Mouse (Mus musculus) liver, embryonic 16.5 days (tissue): ENCODE data around the gene Cckbr. TPM values are rescaled to one million over a fixed set of nuclear protein-coding genes. Genes with fewer than 3 reads are reported as not detected.

Experiments
- ATAC-seq: fragments of 200-750 bp; cut with Nextera tagmentation; 2 replicates; pipeline ENCODE4 v1.8.0; 2017; ENCODE audit warnings: low read depth, mild to moderate bottlenecking, moderate number of reproducible peaks, moderate library complexity
- H3K27ac ChIP-seq: fragments of 300-500 bp; sonication (generic); 2 replicates; pipeline ENCODE4 v1.5.1; 2014; ENCODE audit warnings: mild to moderate bottlenecking, low read length
- H3K27me3 ChIP-seq: fragments of 300-500 bp; sonication (generic); 2 replicates; pipeline ENCODE4 v1.6.1; 2014; ENCODE audit warnings: low read depth, low read length, mixed read lengths; ENCODE audit not compliant: control insufficient read depth, insufficient read depth
- H3K36me3 ChIP-seq: fragments of 300-500 bp; sonication (generic); 2 replicates; pipeline ENCODE4 v1.6.1; 2014; ENCODE audit warnings: mild to moderate bottlenecking; ENCODE audit not compliant: control insufficient read depth, insufficient read depth
- H3K4me1 ChIP-seq: fragments of 300-500 bp; sonication (generic); 2 replicates; pipeline ENCODE4 v1.6.1; 2014; ENCODE audit warnings: low read depth, low read length, mixed read lengths; ENCODE audit not compliant: control insufficient read depth
- H3K4me2 ChIP-seq: fragments of 300-500 bp; sonication (generic); 2 replicates; pipeline ENCODE4 v1.6.1; 2014; ENCODE audit warnings: low read depth, low read length, mixed read lengths
- H3K4me3 ChIP-seq: fragments of 300-500 bp; sonication (generic); 2 replicates; pipeline ENCODE4 v1.5.1; 2014; ENCODE audit warnings: low read depth, mild to moderate bottlenecking, low read length
- H3K9ac ChIP-seq: fragments of 300-500 bp; sonication (generic); 2 replicates; pipeline ENCODE4 v1.6.1; 2014; ENCODE audit warnings: low read depth, low read length
- H3K9me3 ChIP-seq: fragments of 300-500 bp; sonication (generic); replicated peaks from 2 replicates; pipeline ENCODE4 v1.6.1; 2016; ENCODE audit warnings: low read length; ENCODE audit not compliant: control insufficient read depth
- WGBS: fragments of 180-500 bp; shearing (Covaris S2); extraction: QIAGEN DNeasy Blood & Tissue Kit; methylation state at CpG from one replicate; pipeline ENCODE4 v1.1.7; 2014; ENCODE audit not compliant: insufficient replicate concordance; 5-methylcytosine and 5-hydroxymethylcytosine counted together
- polyA plus RNA-seq: library from polyadenylated mRNA; unstranded; fragments of >200 nt; fragmentation: Nextera tagmentation; extraction: Ambion mirVana; gene quantifications from 2 replicates; pipeline ENCODE4 v1.2.1, GENCODE M21; 2015

Gene Cckbr
- polyA plus RNA-seq, 1 experiment from 2014 or later = not detected

DNA sequence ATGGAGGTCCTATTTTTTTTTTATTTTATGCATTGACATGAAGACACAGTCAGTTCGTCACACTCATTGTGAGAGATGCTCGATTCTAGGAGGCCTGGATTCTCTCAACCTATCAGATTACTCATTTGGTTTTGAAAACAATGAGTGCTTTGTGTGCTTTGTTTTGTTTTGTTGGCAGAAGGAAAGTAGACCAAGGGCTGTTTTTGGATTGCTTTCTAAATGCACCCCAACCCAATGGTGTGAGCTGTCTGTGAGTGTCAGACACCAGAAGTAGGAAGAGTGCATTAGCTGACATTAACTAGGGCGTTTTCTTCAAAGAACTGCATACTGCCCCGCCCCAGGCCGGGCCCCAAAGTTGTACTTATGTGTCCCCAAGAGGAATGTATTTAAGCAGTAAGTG lies 54.5 kb downstream of the Cckbr start:
- 51% methylated on average over 5 of the region's 5 CpGs for WGBS
- Histone ChIP-seq H3K27ac (no peak overlapping the region), H3K36me3 (no peaks in the 10 kb centered on the region), H3K9ac (no peak overlapping the region), H3K27me3 (peaks cover 18% of the 10 kb centered on the region), H3K4me1 (no peaks in the 10 kb centered on the region), H3K4me3 (no peak overlapping the region), H3K9me3 (no peaks in the 10 kb centered on the region), H3K4me2 (no peak overlapping the region)
- ATAC-seq = no peak

DNA sequence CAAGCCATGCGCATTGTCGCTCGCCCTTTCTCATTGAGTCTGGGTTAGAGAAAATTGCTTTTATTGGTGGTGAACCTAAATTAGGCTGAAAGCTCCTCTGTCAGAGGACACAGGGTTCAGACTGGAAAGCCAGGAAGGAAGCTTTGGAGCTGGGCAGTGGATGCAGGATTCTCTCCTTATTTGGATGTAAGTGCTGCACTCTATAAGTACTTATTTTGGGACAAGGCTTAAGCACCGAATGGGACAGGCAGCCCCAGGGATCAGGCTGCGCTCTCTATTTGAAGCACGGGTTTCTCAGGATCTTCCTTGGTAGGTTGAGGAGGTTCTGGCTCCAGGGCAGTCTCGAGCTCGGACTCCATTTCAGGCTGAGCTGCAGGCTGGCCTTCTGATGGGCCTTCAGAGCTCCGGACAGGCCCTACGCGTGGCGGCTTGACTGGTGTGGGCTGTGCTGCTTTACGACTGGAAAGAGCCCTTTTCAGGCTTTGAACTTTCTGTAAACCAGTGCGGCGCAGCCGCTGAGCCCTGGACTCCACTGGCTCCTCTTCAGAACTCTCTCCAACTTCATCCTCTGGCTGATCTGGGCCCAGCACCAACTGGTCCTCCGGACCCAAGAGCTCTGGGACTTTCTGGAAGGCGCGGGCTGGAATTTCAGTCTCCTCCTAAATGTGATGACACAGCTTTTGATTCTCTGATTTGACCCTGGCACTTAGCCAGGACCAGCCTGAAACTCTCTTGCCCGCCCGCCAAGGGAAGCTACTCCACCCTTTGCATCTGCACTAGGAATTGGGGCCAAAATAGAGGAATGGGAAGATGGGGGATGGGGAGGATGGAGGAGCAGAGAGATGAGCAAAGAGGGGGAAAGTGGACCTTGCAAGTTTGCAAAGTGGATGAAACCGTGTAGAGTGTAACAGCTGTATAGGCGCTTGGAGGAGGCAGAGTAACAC lies 55.3 kb downstream of the Cckbr start:
- Histone ChIP-seq H3K9me3 (no peaks in the 10 kb centered on the region), H3K4me2 (no peak overlapping the region), H3K9ac (no peak overlapping the region), H3K27me3 (peaks cover 18% of the 10 kb centered on the region), H3K27ac (no peak overlapping the region), H3K4me3 (no peak overlapping the region), H3K36me3 (no peaks in the 10 kb centered on the region), H3K4me1 (no peaks in the 10 kb centered on the region)
- WGBS = 63% methylated on average over 23 of the region's 23 CpGs
- ATAC-seq = no peak

DNA sequence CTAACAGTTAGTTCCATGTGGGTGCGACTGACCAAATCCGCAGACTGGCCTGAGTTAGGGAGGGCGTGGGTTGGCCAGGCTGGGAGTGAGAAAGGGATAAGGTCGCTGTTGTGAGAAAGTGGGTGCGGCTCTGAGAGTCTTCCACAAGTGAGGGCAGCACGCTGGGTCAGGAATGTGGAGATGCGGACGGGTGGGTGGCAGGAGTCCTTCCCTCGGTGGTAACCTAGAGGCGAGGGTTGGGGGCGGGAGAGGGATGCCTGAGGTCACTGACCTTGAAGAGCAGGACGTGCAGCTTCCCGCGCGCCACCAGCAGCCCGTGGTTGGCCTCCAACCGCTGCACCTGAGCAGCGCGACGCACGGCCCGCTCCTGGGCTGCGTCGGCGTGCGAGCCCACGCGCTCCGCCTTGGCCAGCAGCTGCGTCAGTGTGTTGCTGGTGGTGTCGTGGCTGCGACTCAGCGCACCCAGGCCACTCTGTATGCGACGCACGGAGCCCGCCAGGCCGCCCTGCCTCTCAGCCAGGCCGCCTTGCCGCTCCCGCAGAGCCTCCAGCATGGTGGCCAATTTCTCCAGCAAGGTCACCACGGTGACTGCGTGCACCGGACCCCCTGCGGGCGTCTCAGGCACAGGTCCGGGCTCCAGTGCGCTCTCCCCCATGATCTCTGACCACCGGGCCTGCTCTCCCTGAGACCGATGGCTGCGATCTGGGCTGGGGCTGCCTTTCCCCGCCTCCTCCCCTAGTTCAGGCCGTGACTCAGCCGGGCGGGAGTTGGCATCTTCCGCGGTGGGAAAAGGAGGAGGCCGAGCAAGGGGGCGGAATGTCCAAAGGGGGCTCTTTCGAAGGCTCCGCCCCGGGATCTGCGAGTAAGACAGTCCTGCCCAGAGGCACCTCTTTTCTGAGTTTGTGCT lies 56.2 kb downstream of the Cckbr start, which contains the start of gene Cavin3:
TSS of gene Cavin3 (minus strand) at position 796 of the 907 bp plus-strand sequence.
- Histone ChIP-seq H3K4me1 (no peaks in the 10 kb centered on the region), H3K27ac (no peak within 1 kb of the TSS), H3K36me3 (no peaks in the 10 kb centered on the region), H3K4me2 (peak within 1 kb of the TSS; percentile 55), H3K4me3 (peak within 1 kb of the TSS; percentile 37), H3K9me3 (no peaks in the 10 kb centered on the region), H3K9ac (0 out of 2 replicates have a peak within 1 kb of the TSS, but pooled peaks have one; percentile 9), H3K27me3 (peaks cover 18% of the 10 kb centered on the region)
- WGBS = 4% methylated on average over 60 of the region's 63 CpGs
- ATAC-seq = peak; percentile 9; the same call in 1 of the 2 replicates

DNA sequence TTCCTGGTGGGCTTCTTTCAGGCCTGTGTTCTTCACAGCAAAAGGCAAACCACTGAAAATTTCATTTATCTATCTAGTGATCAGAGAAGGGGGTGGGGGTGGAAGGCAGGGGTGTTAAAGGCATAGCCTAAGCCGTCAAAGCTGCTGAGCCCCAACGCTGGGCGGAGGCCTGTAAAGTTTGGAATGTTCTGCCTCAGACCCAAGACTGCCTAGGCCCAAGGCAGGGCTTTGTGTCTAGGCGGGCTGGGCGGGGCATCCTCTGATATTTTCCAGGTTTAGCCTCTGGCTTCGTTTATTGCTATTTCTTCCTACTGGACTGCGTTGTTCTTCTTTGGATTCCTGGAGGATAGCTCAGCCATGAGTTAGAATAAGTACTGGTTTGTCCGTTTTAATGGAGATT lies 56.9 kb downstream of the Cckbr start:
- no peaks in the 10 kb centered on the region for H3K4me1 ChIP-seq
- peaks cover 18% of the 10 kb centered on the region for H3K27me3 ChIP-seq
- no peaks in the 10 kb centered on the region for H3K36me3 ChIP-seq
- peak overlapping the region; percentile 37; the same call in 1 of the 2 replicates for H3K4me3 ChIP-seq
- peak overlapping the region; percentile 55; the same call in 1 of the 2 replicates for H3K4me2 ChIP-seq
- 48% methylated on average over 8 of the region's 8 CpGs for WGBS
- H3K9ac ChIP-seq = no peak overlapping the region
- no peak overlapping the region for H3K27ac ChIP-seq
- no peaks in the 10 kb centered on the region for H3K9me3 ChIP-seq
- no peak for ATAC-seq

DNA sequence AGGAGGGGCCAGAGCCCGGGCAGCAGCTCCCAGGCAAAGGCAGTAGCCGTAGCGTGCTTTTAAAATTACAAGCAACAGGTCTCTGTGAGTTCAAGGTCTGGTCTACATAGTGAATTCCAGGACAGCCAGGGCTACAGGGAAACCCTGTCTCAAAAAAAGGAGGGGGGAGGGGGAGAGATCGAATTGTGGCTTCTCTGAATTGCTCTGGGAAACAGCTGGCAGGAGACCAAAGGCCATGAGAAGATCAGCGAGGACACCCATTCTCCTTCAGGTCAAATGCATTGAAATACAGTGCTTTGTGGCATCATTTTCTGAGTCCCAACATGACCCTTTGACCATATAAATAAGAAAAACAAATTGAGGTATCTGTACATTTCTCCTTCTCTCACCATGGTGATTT lies 59.5 kb downstream of the Cckbr start:
- Histone ChIP-seq H3K4me2 (no peak overlapping the region), H3K36me3 (no peaks in the 10 kb centered on the region), H3K4me3 (no peak overlapping the region), H3K27me3 (peaks cover 18% of the 10 kb centered on the region), H3K27ac (no peak overlapping the region), H3K4me1 (no peaks in the 10 kb centered on the region), H3K9ac (no peak overlapping the region), H3K9me3 (no peaks in the 10 kb centered on the region)
- no peak for ATAC-seq
- WGBS = 47% methylated on average over 5 of the region's 5 CpGs

GRCm38 (mm10) chr7:105487104-105487876 lies 61.8 kb downstream of the Cckbr start:
- Histone ChIP-seq H3K9ac (no peak overlapping the region), H3K36me3 (no peaks in the 10 kb centered on the region), H3K4me1 (no peaks in the 10 kb centered on the region), H3K27me3 (peaks cover 5% of the 10 kb centered on the region), H3K27ac (no peak overlapping the region), H3K4me2 (no peak overlapping the region), H3K9me3 (no peaks in the 10 kb centered on the region), H3K4me3 (no peak overlapping the region)
- no peak for ATAC-seq
- WGBS = 41% methylated on average over 6 of the region's 6 CpGs

GRCm38 (mm10) chr7:105497881-105498280 lies 72.3 kb downstream of the Cckbr start:
- no peaks in the 10 kb centered on the region for H3K4me1 ChIP-seq
- no peak overlapping the region for H3K4me2 ChIP-seq
- no peak overlapping the region for H3K4me3 ChIP-seq
- H3K9me3 ChIP-seq = no peaks in the 10 kb centered on the region
- H3K36me3 ChIP-seq = no peaks in the 10 kb centered on the region
- H3K27me3 ChIP-seq = no peaks in the 10 kb centered on the region
- ATAC-seq = no peak
- H3K9ac ChIP-seq = no peak overlapping the region
- WGBS = 60% methylated on average over 3 of the region's 3 CpGs
- H3K27ac ChIP-seq = no peak overlapping the region

- no peak for ATAC-seq
Measured at GRCm38 (mm10) chr7:105498854-105499492, 73.4 kb downstream of the Cckbr start.

More at GRCm38 (mm10) chr7:105498854-105499492, 73.4 kb downstream of the Cckbr start:
- no peaks in the 10 kb centered on the region for H3K9me3 ChIP-seq
- no peaks in the 10 kb centered on the region for H3K4me1 ChIP-seq
- WGBS = 13% methylated on average over 10 of the region's 10 CpGs
- no peak overlapping the region for H3K4me3 ChIP-seq
- no peak overlapping the region for H3K4me2 ChIP-seq
- H3K27ac ChIP-seq = no peak overlapping the region
- H3K36me3 ChIP-seq = no peaks in the 10 kb centered on the region
- no peak overlapping the region for H3K9ac ChIP-seq
- no peaks in the 10 kb centered on the region for H3K27me3 ChIP-seq
